Mouse (Mus musculus): ENCODE results near the gene 9530053A07Rik. TPM values are rescaled to one million over a fixed set of nuclear protein-coding genes. Genes with fewer than 3 reads are reported as not detected.
A peak's percentile ranks its signal among the peaks of the same experiment; 100 is the strongest.

The 9530053A07Rik gene
- polyA plus RNA-seq, 1 experiment from 2014 or later, result 0.03 TPM

- ATAC-seq (ENCODE audit: insufficient number of reproducible peaks, insufficient read depth, low FRiP score, low TSS enrichment, low read depth), result peak; percentile 84
- peak within 1 kb of the TSS; percentile 86 for H3K9ac ChIP-seq
- H3K36me3 ChIP-seq, result peaks cover 70% of the 10 kb centered on the region
- H3K4me2 ChIP-seq, result peak within 1 kb of the TSS; percentile 91
- H3K4me1 ChIP-seq, result peaks cover 15% of the 10 kb centered on the region
- H3K27ac ChIP-seq, result peak within 1 kb of the TSS; percentile 90
- peak within 1 kb of the TSS; percentile 93 for H3K4me3 ChIP-seq
- WGBS, result under 1% methylated on average over 25 of the region's 25 CpGs
- no peaks in the 10 kb centered on the region for H3K27me3 ChIP-seq
- H3K9me3 ChIP-seq, result no peaks in the 10 kb centered on the region
Observed at GRCm38 (mm10) chr7:28179228-28179627, 50.0 kb downstream of the 9530053A07Rik start, which contains the start of gene Dyrk1b. TSS of gene Dyrk1b (plus strand) at chr7:28179469.

GRCm38 (mm10) chr7:28179741-28180377, 50.6 kb downstream of the 9530053A07Rik start:
- H3K4me1 ChIP-seq, result peaks cover 15% of the 10 kb centered on the region
- H3K4me3 ChIP-seq, result peak overlapping the region; percentile 93
- H3K36me3 ChIP-seq, result peaks cover 75% of the 10 kb centered on the region
- peak overlapping the region; percentile 86 for H3K9ac ChIP-seq
- H3K9me3 ChIP-seq, result no peaks in the 10 kb centered on the region
- H3K4me2 ChIP-seq, result peak overlapping the region; percentile 91
- whole genome bisulfite sequencing, result under 1% methylated on average over 52 of the region's 56 CpGs
- no peaks in the 10 kb centered on the region for H3K27me3 ChIP-seq
- peak overlapping the region; percentile 90 for H3K27ac ChIP-seq
- ATAC-seq (ENCODE audit: insufficient number of reproducible peaks, insufficient read depth, low FRiP score, low TSS enrichment, low read depth), result peak; percentile 93

- H3K36me3 ChIP-seq, result peaks cover 75% of the 10 kb centered on the region
- peak overlapping the region; percentile 91 for H3K4me2 ChIP-seq
- peak overlapping the region; percentile 93 for H3K4me3 ChIP-seq
- H3K9me3 ChIP-seq, result no peaks in the 10 kb centered on the region
- no peak for ATAC-seq (ENCODE audit: insufficient number of reproducible peaks, insufficient read depth, low FRiP score, low TSS enrichment, low read depth)
- H3K4me1 ChIP-seq, result peaks cover 15% of the 10 kb centered on the region
- 71% methylated on average over 5 of the region's 5 CpGs for WGBS
- H3K27me3 ChIP-seq, result no peaks in the 10 kb centered on the region
- H3K9ac ChIP-seq, result peak overlapping the region; percentile 86
- H3K27ac ChIP-seq, result no peak overlapping the region
Observed at GRCm38 (mm10) chr7:28180890-28181289, 51.6 kb downstream of the 9530053A07Rik start.

GRCm38 (mm10) chr7:28181376-28181775, 52.1 kb downstream of the 9530053A07Rik start:
- H3K4me3 ChIP-seq, result peak overlapping the region; percentile 93
- H3K36me3 ChIP-seq, result peaks cover 75% of the 10 kb centered on the region
- WGBS, result 97% methylated on average over 12 of the region's 12 CpGs
- H3K9me3 ChIP-seq, result no peaks in the 10 kb centered on the region
- H3K9ac ChIP-seq, result peak overlapping the region; percentile 86; the same call in 1 of the 2 replicates
- no peak overlapping the region for H3K27ac ChIP-seq
- no peak for ATAC-seq (ENCODE audit: insufficient number of reproducible peaks, insufficient read depth, low FRiP score, low TSS enrichment, low read depth)
- peak overlapping the region; percentile 91; the same call in 1 of the 2 replicates for H3K4me2 ChIP-seq
- peaks cover 15% of the 10 kb centered on the region for H3K4me1 ChIP-seq
- no peaks in the 10 kb centered on the region for H3K27me3 ChIP-seq

GRCm38 (mm10) chr7:28182320-28182719, 53.1 kb downstream of the 9530053A07Rik start:
- no peak overlapping the region for H3K4me2 ChIP-seq
- no peak for ATAC-seq (ENCODE audit: insufficient number of reproducible peaks, insufficient read depth, low FRiP score, low TSS enrichment, low read depth)
- H3K27ac ChIP-seq, result no peak overlapping the region
- H3K4me3 ChIP-seq, result no peak overlapping the region
- H3K9me3 ChIP-seq, result no peaks in the 10 kb centered on the region
- peaks cover 15% of the 10 kb centered on the region for H3K4me1 ChIP-seq
- peaks cover 75% of the 10 kb centered on the region for H3K36me3 ChIP-seq
- no peaks in the 10 kb centered on the region for H3K27me3 ChIP-seq
- WGBS, result 96% methylated on average over 22 of the region's 22 CpGs
- H3K9ac ChIP-seq, result no peak overlapping the region

- no peaks in the 10 kb centered on the region for H3K9me3 ChIP-seq
- no peak overlapping the region for H3K4me2 ChIP-seq
- H3K4me3 ChIP-seq, result no peak overlapping the region
- 96% methylated on average over 14 of the region's 14 CpGs for WGBS
- no peak for ATAC-seq (ENCODE audit: insufficient number of reproducible peaks, insufficient read depth, low FRiP score, low TSS enrichment, low read depth)
- H3K27me3 ChIP-seq, result no peaks in the 10 kb centered on the region
- no peak overlapping the region for H3K27ac ChIP-seq
- H3K36me3 ChIP-seq, result peaks cover 97% of the 10 kb centered on the region
- H3K9ac ChIP-seq, result no peak overlapping the region
- H3K4me1 ChIP-seq, result peaks cover 6% of the 10 kb centered on the region
Observed at GRCm38 (mm10) chr7:28185884-28186283, 56.6 kb downstream of the 9530053A07Rik start.

- Histone ChIP-seq H3K36me3 (peaks cover 99% of the 10 kb centered on the region), H3K27ac (no peak overlapping the region), H3K4me2 (no peak overlapping the region), H3K4me1 (no peaks in the 10 kb centered on the region), H3K9ac (no peak overlapping the region), H3K9me3 (no peaks in the 10 kb centered on the region), H3K4me3 (no peak overlapping the region), H3K27me3 (no peaks in the 10 kb centered on the region)
- no peak for ATAC-seq (ENCODE audit: insufficient number of reproducible peaks, insufficient read depth, low FRiP score, low TSS enrichment, low read depth)
- 88% methylated on average over 8 of the region's 8 CpGs for WGBS
Observed at GRCm38 (mm10) chr7:28186631-28187030, 57.4 kb downstream of the 9530053A07Rik start.

- no peak for ATAC-seq (ENCODE audit: insufficient number of reproducible peaks, insufficient read depth, low FRiP score, low TSS enrichment, low read depth)
- Histone ChIP-seq H3K4me2 (no peak overlapping the region), H3K4me3 (no peak overlapping the region), H3K27me3 (no peaks in the 10 kb centered on the region), H3K9ac (no peak overlapping the region), H3K27ac (no peak overlapping the region), H3K4me1 (no peaks in the 10 kb centered on the region), H3K9me3 (no peaks in the 10 kb centered on the region), H3K36me3 (peaks cover 86% of the 10 kb centered on the region)
- 97% methylated on average over 3 of the region's 3 CpGs for WGBS
Observed at GRCm38 (mm10) chr7:28191489-28191888, 62.2 kb downstream of the 9530053A07Rik start.

GRCm38 (mm10) chr7:28191903-28192302, 62.6 kb downstream of the 9530053A07Rik start:
- Histone ChIP-seq H3K36me3 (peaks cover 86% of the 10 kb centered on the region), H3K4me3 (no peak overlapping the region), H3K4me2 (no peak overlapping the region), H3K9me3 (no peaks in the 10 kb centered on the region), H3K9ac (no peak overlapping the region), H3K4me1 (no peaks in the 10 kb centered on the region), H3K27ac (no peak overlapping the region), H3K27me3 (no peaks in the 10 kb centered on the region)
- WGBS, result 97% methylated on average over 1 of the region's 1 CpGs
- ATAC-seq (ENCODE audit: insufficient number of reproducible peaks, insufficient read depth, low FRiP score, low TSS enrichment, low read depth), result no peak

GRCm38 (mm10) chr7:28195414-28196098, 66.3 kb downstream of the 9530053A07Rik start:
- Histone ChIP-seq H3K4me1 (no peaks in the 10 kb centered on the region), H3K36me3 (peaks cover 68% of the 10 kb centered on the region), H3K9ac (no peak overlapping the region), H3K27ac (no peak overlapping the region), H3K9me3 (no peaks in the 10 kb centered on the region), H3K4me3 (no peak overlapping the region), H3K27me3 (no peaks in the 10 kb centered on the region), H3K4me2 (no peak overlapping the region)
- WGBS, result 82% methylated on average over 5 of the region's 5 CpGs
- ATAC-seq (ENCODE audit: insufficient number of reproducible peaks, insufficient read depth, low FRiP score, low TSS enrichment, low read depth), result no peak

- WGBS, result 75% methylated on average over 14 of the region's 14 CpGs
- ATAC-seq (ENCODE audit: insufficient number of reproducible peaks, insufficient read depth, low FRiP score, low TSS enrichment, low read depth), result no peak
- no peaks in the 10 kb centered on the region for H3K27me3 ChIP-seq
- no peak overlapping the region for H3K4me2 ChIP-seq
- H3K27ac ChIP-seq, result no peak overlapping the region
- H3K9me3 ChIP-seq, result no peaks in the 10 kb centered on the region
- H3K9ac ChIP-seq, result no peak overlapping the region
- no peaks in the 10 kb centered on the region for H3K4me1 ChIP-seq
- H3K36me3 ChIP-seq, result peaks cover 58% of the 10 kb centered on the region
- H3K4me3 ChIP-seq, result no peak overlapping the region
Observed at GRCm38 (mm10) chr7:28196528-28196927, 67.3 kb downstream of the 9530053A07Rik start.

- no peak for ATAC-seq (ENCODE audit: insufficient number of reproducible peaks, insufficient read depth, low FRiP score, low TSS enrichment, low read depth)
- Histone ChIP-seq H3K9me3 (no peaks in the 10 kb centered on the region), H3K27me3 (no peaks in the 10 kb centered on the region), H3K4me1 (no peaks in the 10 kb centered on the region), H3K4me2 (no peak overlapping the region), H3K36me3 (peaks cover 34% of the 10 kb centered on the region), H3K4me3 (no peak overlapping the region), H3K9ac (no peak overlapping the region), H3K27ac (no peak overlapping the region)
- WGBS, result 71% methylated on average over 4 of the region's 4 CpGs
Observed at GRCm38 (mm10) chr7:28199054-28199453, 69.8 kb downstream of the 9530053A07Rik start.

Data from embryonic facial prominence, embryonic 13.5 days (tissue).